Mouse (Mus musculus): Measurements from ENCODE around the gene Ugp2. TPM values are rescaled to one million over a fixed set of nuclear protein-coding genes. Genes with fewer than 3 reads are reported as not detected.
A peak's percentile ranks its signal among the peaks of the same experiment; 100 is the strongest.
"Not testable (repeated sequence)": the region's sequence is repeated elsewhere in the genome, so short reads cannot be mapped to it uniquely, and the experiment has no call there.

Ugp2 gene
- polyA plus RNA-seq, 1 experiment from 2014 or later, result 69.3 TPM

DNA sequence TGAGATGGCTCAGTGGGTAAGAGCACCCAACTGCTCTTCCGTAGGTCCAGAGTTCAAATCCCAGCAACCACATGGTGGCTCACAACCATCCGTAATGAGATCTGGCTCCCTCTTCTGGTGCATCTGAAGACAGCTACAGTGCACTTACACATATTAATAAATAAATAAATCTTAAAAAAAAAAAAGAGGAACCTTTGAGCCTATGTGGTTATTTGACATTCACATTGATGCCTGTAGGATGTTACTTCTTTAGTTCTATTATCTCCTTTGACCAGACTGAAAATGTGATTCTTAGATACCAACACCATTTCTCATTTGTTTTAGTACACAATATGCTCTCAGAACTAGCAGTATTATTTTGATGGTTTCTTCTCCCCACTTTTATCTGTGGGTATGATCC is 82.8 kb downstream of the Ugp2 start:
- not testable (repeated sequence) for H3K4me3 ChIP-seq (ENCODE audit: low read depth, low read length); H3K27ac ChIP-seq (ENCODE audit: low read depth, low read length); H3K27me3 ChIP-seq (ENCODE audit: control insufficient read depth, insufficient read depth, low read length); H3K9me3 ChIP-seq (ENCODE audit: control insufficient read depth, low read length); ATAC-seq (ENCODE audit: insufficient read depth, low FRiP score, low TSS enrichment); H3K9ac ChIP-seq (ENCODE audit: low read length); H3K4me1 ChIP-seq (ENCODE audit: control insufficient read depth, insufficient read depth, low read length); H3K36me3 ChIP-seq (ENCODE audit: control insufficient read depth, insufficient read depth, low read length); DNase-seq (ENCODE audit: low spot score); H3K4me2 ChIP-seq (ENCODE audit: low read depth)
- WGBS, result 96% methylated on average over 2 of the region's 2 CpGs

DNA sequence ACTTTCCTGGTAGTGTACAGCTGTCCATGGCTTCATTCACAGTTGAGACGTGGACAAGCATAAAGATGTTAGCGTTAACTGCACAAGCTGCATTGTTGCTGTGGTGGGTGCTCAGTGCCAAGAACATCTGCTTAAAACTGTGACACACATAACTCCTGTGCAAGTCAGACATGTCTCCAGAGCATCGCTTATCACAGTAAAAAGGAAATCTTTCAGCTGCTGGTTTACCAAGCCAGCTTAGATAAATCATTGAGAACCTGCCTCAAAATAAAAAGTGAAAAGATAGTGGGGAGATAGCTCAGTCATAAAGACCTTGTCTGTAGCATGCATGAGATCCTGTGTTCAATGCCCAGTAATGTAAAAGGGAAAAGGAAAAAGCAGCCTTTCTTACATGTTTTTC is 84.6 kb downstream of the Ugp2 start:
- H3K4me1 ChIP-seq (ENCODE audit: control insufficient read depth, insufficient read depth, low read length), result no peaks in the 10 kb centered on the region
- no peak overlapping the region for H3K27ac ChIP-seq (ENCODE audit: low read depth, low read length)
- no peaks in the 10 kb centered on the region for H3K9me3 ChIP-seq (ENCODE audit: control insufficient read depth, low read length)
- H3K4me2 ChIP-seq (ENCODE audit: low read depth), result no peak overlapping the region
- H3K4me3 ChIP-seq (ENCODE audit: low read depth, low read length), result no peak overlapping the region
- no peaks in the 10 kb centered on the region for H3K27me3 ChIP-seq (ENCODE audit: control insufficient read depth, insufficient read depth, low read length)
- H3K9ac ChIP-seq (ENCODE audit: low read length), result no peak overlapping the region
- ATAC-seq (ENCODE audit: insufficient read depth, low FRiP score, low TSS enrichment) (no peak), DNase-seq (ENCODE audit: low spot score) (no peak)
- H3K36me3 ChIP-seq (ENCODE audit: control insufficient read depth, insufficient read depth, low read length), result no peaks in the 10 kb centered on the region
- 87% methylated on average over 3 of the region's 3 CpGs for WGBS

DNA sequence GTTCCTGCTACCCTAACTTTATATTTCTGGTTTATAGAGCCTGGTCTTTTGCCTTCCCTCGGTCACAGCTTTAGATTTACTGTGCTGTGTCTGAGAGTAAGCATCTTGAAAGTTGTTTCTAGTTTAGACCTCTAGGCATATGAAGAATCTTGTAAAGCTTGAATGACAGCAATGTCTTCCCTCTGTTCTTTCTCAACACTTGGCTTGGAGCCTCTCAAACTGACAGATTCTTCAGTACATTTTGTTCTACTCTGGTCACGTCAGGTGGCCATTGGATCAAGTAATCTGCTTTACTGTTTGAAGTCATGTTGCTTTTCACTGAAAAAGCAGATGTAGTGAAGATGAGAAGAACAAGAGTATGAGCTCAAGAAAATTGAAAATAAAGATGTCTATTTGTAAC is 94.8 kb downstream of the Ugp2 start:
- H3K4me3 ChIP-seq (ENCODE audit: low read depth, low read length), result no peak overlapping the region
- H3K9ac ChIP-seq (ENCODE audit: low read length), result no peak overlapping the region
- H3K4me1 ChIP-seq (ENCODE audit: control insufficient read depth, insufficient read depth, low read length), result no peaks in the 10 kb centered on the region
- DNase-seq (ENCODE audit: low spot score), result no peak
- no peak overlapping the region for H3K4me2 ChIP-seq (ENCODE audit: low read depth)
- no peaks in the 10 kb centered on the region for H3K27me3 ChIP-seq (ENCODE audit: control insufficient read depth, insufficient read depth, low read length)
- no peak overlapping the region for H3K27ac ChIP-seq (ENCODE audit: low read depth, low read length)
- no peaks in the 10 kb centered on the region for H3K9me3 ChIP-seq (ENCODE audit: control insufficient read depth, low read length)
- 93% methylated on average over 2 of the region's 2 CpGs for WGBS
- ATAC-seq (ENCODE audit: insufficient read depth, low FRiP score, low TSS enrichment), result no peak
- H3K36me3 ChIP-seq (ENCODE audit: control insufficient read depth, insufficient read depth, low read length), result no peaks in the 10 kb centered on the region

MicroRNAs encoded within 50 kb of the gene (microRNA counts, 519-probe panel; counts per million panel counts)
- microRNA mmu-miR-1933-3p (171 counts per million, percentile 57 among the panel's probes with 10 or more counts), microRNA mmu-miR-1933-5p (171 counts per million, percentile 57 among the panel's probes with 10 or more counts)

Small RNA genes within 50 kb of the gene (microRNA-seq; reads per million reads assigned to microRNA genes)
- gene Mir1933, result 0.78 reads per million

Other genes with a start within 250 kb of the Ugp2 start
- 13.2 and 14.8 TPM in 2 replicates for gene Vps54, start 131.9 kb downstream of the Ugp2 start, polyA plus RNA-seq (2014; fragmentation: Nextera tagmentation; extraction: Ambion mirVana)
- 8.8 and 10.0 TPM in 2 replicates for gene Wdpcp, start 201.0 kb upstream of the Ugp2 start, polyA plus RNA-seq (2014; fragmentation: Nextera tagmentation; extraction: Ambion mirVana)
- 423 and 445 TPM in 2 replicates for gene Mdh1, start 201.2 kb upstream of the Ugp2 start, polyA plus RNA-seq (2014; fragmentation: Nextera tagmentation; extraction: Ambion mirVana)